Comparison of ENCODE assay signal across 13 mouse cellular contexts in the genomic region with DNA sequence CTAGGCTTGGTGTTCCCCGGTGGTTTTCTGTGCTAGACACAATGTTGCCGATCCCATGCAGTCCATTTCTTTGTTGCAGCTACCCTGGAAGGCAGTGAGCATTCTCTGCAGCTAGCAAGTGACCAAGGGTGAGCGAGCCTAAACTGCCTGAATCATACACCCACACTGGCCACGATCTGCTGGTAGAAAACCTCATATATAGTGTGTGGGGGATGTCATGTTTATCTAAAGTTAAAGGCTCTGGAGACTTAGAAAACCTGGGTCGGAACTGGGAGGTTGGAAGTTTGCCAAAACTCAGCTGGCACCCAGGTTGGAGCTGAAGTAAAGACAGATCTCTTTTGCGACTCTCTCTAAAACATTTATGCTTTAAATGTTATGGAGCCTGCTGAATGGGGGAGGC. TPM values are rescaled to one million over a fixed set of nuclear protein-coding genes. Genes with fewer than 3 reads are reported as not detected.
A peak's percentile ranks its signal among the peaks of the same experiment; 100 is the strongest.
DNase-seq lines count a peak whose midpoint lies in the region; ATAC-seq and TF ChIP-seq lines count a peak whose summit lies in the region.
"Had no signal": no experiment of that assay in that cellular context is flagged by ENCODE, and none has a peak within 500 bp of the region (broad histone marks: within the 10 kb centered on the region; RNA-seq: fewer than 3 reads in every experiment).

No protein-coding gene starts in this region.

- H3K9ac ChIP-seq in stomach, embryonic 16.5 days (ENCODE audit: low read length), result peak overlapping the region; percentile 36; the same call in 1 of the 2 replicates
- H3K9ac ChIP-seq: hindbrain, embryonic 14.5 days; limb, embryonic 12.5 days had no signal

- no peak overlapping the region for H3K4me3 ChIP-seq in kidney, adult 2 months (ENCODE audit: insufficient read depth, low read depth, low read length)
- H3K4me3 ChIP-seq in stomach, embryonic 16.5 days (replicated peaks; ENCODE audit: low read length), result no peak overlapping the region
- H3K4me3 ChIP-seq: layer of hippocampus, adult 2 months; limb, embryonic 12.5 days; myocyte had no signal

- no peaks in the 10 kb centered on the region for H3K36me3 ChIP-seq in kidney, adult 2 months (ENCODE audit: control insufficient read depth, insufficient read depth, low read length)
- H3K36me3 ChIP-seq in stomach, embryonic 16.5 days (ENCODE audit: control insufficient read depth, insufficient read depth, low read length), result no peaks in the 10 kb centered on the region
- H3K36me3 ChIP-seq: limb, embryonic 12.5 days had no signal

- no peaks in the 10 kb centered on the region for H3K9me3 ChIP-seq in stomach, embryonic 16.5 days (replicated peaks; ENCODE audit: control insufficient read depth, low read length)

- peak; percentile 41 for DNase-seq in adrenal gland, postnatal 10 days
- DNase-seq in adrenal gland, adult 8-10 months, result no peak
- peak; percentile 42 to 60 for DNase-seq in kidney, postnatal 4 days
- DNase-seq in kidney, adult 2 months, result no peak
- DNase-seq in right cerebral cortex, adult 18-20 months, result peak; percentile 33
- no peak for DNase-seq in right cerebral cortex, postnatal 36 days (ENCODE audit: low spot score in 2 of 2)
- DNase-seq in gastrocnemius, postnatal 36 days, result no peak
- DNase-seq: cerebellum, adult 8-10 months had no signal

- no peaks in the 10 kb centered on the region for H3K4me1 ChIP-seq in kidney, adult 2 months (ENCODE audit: control insufficient read depth, insufficient read depth, low read length)
- peaks cover 8% of the 10 kb centered on the region for H3K4me1 ChIP-seq in stomach, embryonic 16.5 days (ENCODE audit: control insufficient read depth, insufficient read depth, low read length)

- TF ChIP-seq POLR2A in kidney, adult 2 months (IDR thresholded peaks at IDR 0.05; ENCODE audit: low read depth, low read length), result no peak

- 31% methylated on average over 6 of the region's 6 CpGs for WGBS in kidney, adult 2 months
- WGBS in stomach, embryonic 16.5 days, result 13% methylated on average over 6 of the region's 6 CpGs

- H3K4me2 ChIP-seq in stomach, embryonic 16.5 days (ENCODE audit: low read depth, low read length), result peak overlapping the region; percentile 20; the same call in 1 of the 2 replicates
- H3K4me2 ChIP-seq: hindbrain, embryonic 14.5 days; limb, embryonic 12.5 days had no signal

- intact Hi-C loops in gastrocnemius, postnatal 36 days (cut with DNase I), result no loop called here

- ATAC-seq in stomach, embryonic 16.5 days (ENCODE audit: insufficient read depth, low FRiP score), result peak; percentile 61

- H3K27me3 ChIP-seq in kidney, adult 2 months (replicated peaks; ENCODE audit: control insufficient read depth, insufficient read depth, low read length), result no peaks in the 10 kb centered on the region
- H3K27me3 ChIP-seq in stomach, embryonic 16.5 days (ENCODE audit: control insufficient read depth, insufficient read depth, low read length), result no peaks in the 10 kb centered on the region
- H3K27me3 ChIP-seq: limb, embryonic 12.5 days had no signal

- H3K27ac ChIP-seq in kidney, adult 2 months (ENCODE audit: insufficient read depth, low read depth, low read length), result no peak overlapping the region
- peak overlapping the region; percentile 94 for H3K27ac ChIP-seq in stomach, embryonic 16.5 days (ENCODE audit: low read length)
- H3K27ac ChIP-seq: hindbrain, embryonic 14.5 days; layer of hippocampus, adult 2 months; limb, embryonic 12.5 days had no signal

- TF ChIP-seq CTCF in kidney, adult 2 months (conservative IDR thresholded peaks at IDR 0.05; ENCODE audit: insufficient read depth, insufficient read length, low read depth, low read length), result no peak

RNA-seq across cellular contexts. Expression of a gene that starts 10.4 kb away (rescaled TPM):
- 100 to 1,000 TPM; 638 to 649 TPM for total RNA-seq in adrenal gland, postnatal 10 days (2021)
- total RNA-seq in adrenal gland, adult 8-10 months (2022), result 100 to 1,000 TPM; 868 to 952 (median 900) TPM
- polyA plus RNA-seq in kidney, adult 2 months (2012; rRNA removed), result 102 and 156 TPM in 2 replicates
- 486 and 539 TPM in 2 replicates for polyA plus RNA-seq in stomach, embryonic 16.5 days (2015; fragmentation: Nextera tagmentation; extraction: Ambion mirVana)
- 100 to 1,000 TPM; 193 to 194 TPM for total RNA-seq in gastrocnemius, postnatal 36 days (2021)

Comparison
In these comparisons a context has a peak if more than half of its experiments do, and no peak if none do; other contexts are left out.
1. DNase-seq: peak in adrenal gland, postnatal 10 days (single experiment), kidney, postnatal 4 days (2 of 2) and right cerebral cortex, adult 18-20 months (single experiment); none in adrenal gland, adult 8-10 months (single experiment), kidney, adult 2 months (single experiment), right cerebral cortex, postnatal 36 days (0 of 2) and gastrocnemius, postnatal 36 days (0 of 2).